25 mouse cellular contexts compared by ENCODE assay signal in the genomic region with DNA sequence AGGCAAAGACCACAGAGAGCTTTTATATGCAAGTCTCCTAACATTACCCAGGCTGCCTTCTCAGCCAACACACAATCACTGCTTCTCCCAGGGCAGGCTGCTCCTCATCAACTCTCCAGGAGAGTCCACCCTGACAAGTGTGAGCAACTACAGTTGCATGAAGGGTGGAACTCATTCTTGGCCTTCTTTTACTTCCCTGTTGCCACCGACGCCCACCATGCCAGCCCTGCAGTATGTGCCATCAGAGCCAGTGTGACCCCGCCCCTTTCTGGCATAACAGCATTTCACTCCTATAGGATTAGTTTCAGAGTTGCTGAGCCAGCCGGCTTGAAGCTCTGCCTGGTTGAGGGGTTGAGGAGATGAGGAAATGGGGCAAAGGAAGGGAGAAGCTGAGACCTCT.
DNase-seq lines count a peak whose midpoint lies in the region; ATAC-seq and TF ChIP-seq lines count a peak whose summit lies in the region.
"Had no signal": no experiment of that assay in that cellular context is flagged by ENCODE, and none has a peak within 500 bp of the region (broad histone marks: within the 10 kb centered on the region; RNA-seq: fewer than 3 reads in every experiment).

No protein-coding gene starts in this region.

- 75% methylated on average over 4 of the region's 4 CpGs for WGBS in embryonic facial prominence, embryonic 14.5 days
- WGBS in embryonic facial prominence, embryonic 10.5 days: 77% methylated on average over 4 of the region's 4 CpGs
- WGBS in stomach, postnatal 0 days: 53% methylated on average over 4 of the region's 4 CpGs

- intact Hi-C loops in left cerebral cortex, postnatal 4 days (cut with DNase I): no loop called here

- DNase-seq in embryonic facial prominence, embryonic 14.5 days (ENCODE audit: low spot score): peak; percentile 27
- DNase-seq in embryonic facial prominence, embryonic 10.5 days (ENCODE audit: low spot score): no peak
- peak; percentile 60 for DNase-seq in left cerebral cortex, postnatal 4 days
- DNase-seq in left cerebral cortex, adult 18-20 months (ENCODE audit: low spot score in 2 of 2): no peak
- peak; percentile 31 for DNase-seq in NIH3T3 (ENCODE audit: low read depth)
- peak; percentile 19 for DNase-seq in stomach, postnatal 0 days (ENCODE audit: low spot score)
- DNase-seq in layer of hippocampus, adult 8-10 months (ENCODE audit: low spot score in 2 of 2): no peak
- DNase-seq: adrenal gland, postnatal 10 days; adrenal gland, postnatal 36 days; cerebellum, adult 11 months; cerebellum, adult 8-10 months; cerebellum, postnatal 36 days; embryo, embryonic 11 days; gastrocnemius, postnatal 10 days; gastrocnemius, postnatal 36 days; heart, postnatal 10 days; heart, postnatal 36 days had no signal

- H3K4me3 ChIP-seq in embryonic facial prominence, embryonic 14.5 days (ENCODE audit: low read depth, low read length): no peak overlapping the region
- H3K4me3 ChIP-seq in embryonic facial prominence, embryonic 10.5 days: no peak overlapping the region
- H3K4me3 ChIP-seq in stomach, postnatal 0 days (ENCODE audit: low read depth, low read length): no peak overlapping the region
- H3K4me3 ChIP-seq: embryonic facial prominence, embryonic 15.5 days; forebrain, embryonic 15.5 days; heart, embryonic 15.5 days; hindbrain, embryonic 10.5 days; hindbrain, embryonic 13.5 days had no signal

- H3K4me1 ChIP-seq in embryonic facial prominence, embryonic 14.5 days (ENCODE audit: control insufficient read depth, insufficient read depth, low read length): 0 out of 2 replicates have a peak, but pooled peaks cover 2% of the 10 kb centered on the region
- H3K4me1 ChIP-seq in embryonic facial prominence, embryonic 10.5 days: peaks cover 17% of the 10 kb centered on the region
- no peaks in the 10 kb centered on the region for H3K4me1 ChIP-seq in stomach, postnatal 0 days (replicated peaks; ENCODE audit: control insufficient read depth, insufficient read depth)
- H3K4me1 ChIP-seq: heart, embryonic 15.5 days had no signal

- H3K4me2 ChIP-seq in embryonic facial prominence, embryonic 14.5 days (ENCODE audit: low read depth, low read length): no peak overlapping the region
- no peak overlapping the region for H3K4me2 ChIP-seq in stomach, postnatal 0 days (replicated peaks; ENCODE audit: low read depth)
- H3K4me2 ChIP-seq: embryonic facial prominence, embryonic 15.5 days; forebrain, embryonic 15.5 days; heart, embryonic 11.5 days; heart, embryonic 15.5 days; hindbrain, embryonic 13.5 days had no signal

- no peaks in the 10 kb centered on the region; the same call in 1 of the 2 replicates for H3K36me3 ChIP-seq in embryonic facial prominence, embryonic 14.5 days (ENCODE audit: control insufficient read depth, insufficient read depth, low read length)
- H3K36me3 ChIP-seq in embryonic facial prominence, embryonic 10.5 days (replicated peaks): peaks cover 7% of the 10 kb centered on the region
- no peaks in the 10 kb centered on the region for H3K36me3 ChIP-seq in stomach, postnatal 0 days (ENCODE audit: control insufficient read depth, insufficient read depth, low read length)
- H3K36me3 ChIP-seq: embryonic facial prominence, embryonic 15.5 days; forebrain, embryonic 15.5 days; heart, embryonic 15.5 days had no signal

- H3K9me3 ChIP-seq in embryonic facial prominence, embryonic 14.5 days (ENCODE audit: control insufficient read depth, low read length): peaks cover 6% of the 10 kb centered on the region; the same call in 1 of the 2 replicates
- H3K9me3 ChIP-seq in embryonic facial prominence, embryonic 10.5 days: no peaks in the 10 kb centered on the region
- H3K9me3 ChIP-seq in stomach, postnatal 0 days (ENCODE audit: control insufficient read depth, low read length): no peaks in the 10 kb centered on the region
- H3K9me3 ChIP-seq: embryonic facial prominence, embryonic 15.5 days; forebrain, embryonic 15.5 days; heart, embryonic 15.5 days; hindbrain, embryonic 10.5 days; hindbrain, embryonic 13.5 days had no signal

- H3K9ac ChIP-seq in embryonic facial prominence, embryonic 14.5 days (ENCODE audit: low read depth, low read length): no peak overlapping the region
- H3K9ac ChIP-seq in stomach, postnatal 0 days (ENCODE audit: low read length): no peak overlapping the region
- H3K9ac ChIP-seq: embryonic facial prominence, embryonic 15.5 days; forebrain, embryonic 15.5 days; heart, embryonic 15.5 days; hindbrain, embryonic 13.5 days had no signal

- no peak overlapping the region for H3K27ac ChIP-seq in embryonic facial prominence, embryonic 14.5 days (replicated peaks; ENCODE audit: low read depth, low read length)
- H3K27ac ChIP-seq in embryonic facial prominence, embryonic 10.5 days (replicated peaks): no peak overlapping the region
- H3K27ac ChIP-seq in stomach, postnatal 0 days (replicated peaks): no peak overlapping the region
- H3K27ac ChIP-seq: embryonic facial prominence, embryonic 15.5 days; forebrain, embryonic 15.5 days; heart, embryonic 15.5 days; hindbrain, embryonic 10.5 days; hindbrain, embryonic 13.5 days had no signal

- no peak for ATAC-seq in embryonic facial prominence, embryonic 14.5 days (ENCODE audit: low read depth)
- ATAC-seq in stomach, postnatal 0 days (ENCODE audit: low FRiP score, low TSS enrichment): no peak
- ATAC-seq: forebrain, embryonic 15.5 days; hindbrain, embryonic 16.5 days; Patski had no signal

- no peak for TF ChIP-seq CTCF in stomach, postnatal 0 days (IDR thresholded peaks at IDR 0.05; ENCODE audit: low read depth)

- no peak for TF ChIP-seq EP300 in stomach, postnatal 0 days (optimal IDR thresholded peaks at IDR 0.05)

- H3K27me3 ChIP-seq in embryonic facial prominence, embryonic 14.5 days (replicated peaks; ENCODE audit: control insufficient read depth, insufficient read depth, low read length): no peaks in the 10 kb centered on the region
- no peaks in the 10 kb centered on the region for H3K27me3 ChIP-seq in embryonic facial prominence, embryonic 10.5 days (replicated peaks; ENCODE audit: low read depth, poor library complexity, severe bottlenecking)
- H3K27me3 ChIP-seq in stomach, postnatal 0 days (ENCODE audit: control insufficient read depth, insufficient read depth, low read length): no peaks in the 10 kb centered on the region
- H3K27me3 ChIP-seq: embryonic facial prominence, embryonic 15.5 days; forebrain, embryonic 15.5 days; heart, embryonic 15.5 days; hindbrain, embryonic 13.5 days; Patski had no signal

Comparison
In these comparisons a context has a peak if more than half of its experiments do, and no peak if none do; other contexts are left out.
1. DNase-seq: peak in embryonic facial prominence, embryonic 14.5 days (single experiment), left cerebral cortex, postnatal 4 days (single experiment), NIH3T3 (single experiment) and stomach, postnatal 0 days (single experiment); none in embryonic facial prominence, embryonic 10.5 days (single experiment), left cerebral cortex, adult 18-20 months (0 of 2) and layer of hippocampus, adult 8-10 months (0 of 2).